Mouse (Mus musculus) forebrain, embryonic 10.5 days (tissue): Measurements from ENCODE around the gene Bag3. TPM values are rescaled to one million over a fixed set of nuclear protein-coding genes. Genes with fewer than 3 reads are reported as not detected.

Experiments
- DNase-seq: peaks from one replicate; pipeline ENCODE4 v3.0.0-alpha.2; 2017; ENCODE audit warnings: low spot score; ENCODE audit errors: extremely low spot score
- H3K27ac ChIP-seq: fragments of 300-500 bp; sonication (generic); 2 replicates; pipeline ENCODE4 v1.5.1; 2016; ENCODE audit warnings: mild to moderate bottlenecking
- H3K27me3 ChIP-seq: fragments of 300-500 bp; sonication (generic); 2 replicates; pipeline ENCODE4 v1.6.1; 2016; ENCODE audit warnings: mild to moderate bottlenecking; ENCODE audit not compliant: poor library complexity, severe bottlenecking
- H3K36me3 ChIP-seq: fragments of 300-500 bp; sonication (generic); replicated peaks from 2 replicates; pipeline ENCODE4 v1.6.1; 2016; ENCODE audit warnings: mild to moderate bottlenecking, moderate library complexity
- H3K4me1 ChIP-seq: fragments of 300-500 bp; sonication (generic); 2 replicates; pipeline ENCODE4 v1.6.1; 2016
- H3K4me3 ChIP-seq: fragments of 300-500 bp; sonication (generic); 2 replicates; pipeline ENCODE4 v1.5.1; 2016; ENCODE audit warnings: mild to moderate bottlenecking, moderate library complexity
- H3K9me3 ChIP-seq: fragments of 300-500 bp; sonication (generic); 2 replicates; pipeline ENCODE4 v1.6.1; 2016; ENCODE audit warnings: mild to moderate bottlenecking, moderate library complexity
- WGBS: fragments of 180-500 bp; shearing (Covaris S2); methylation state at CpG from one replicate; pipeline ENCODE4 v1.1.7; 2016; 5-methylcytosine and 5-hydroxymethylcytosine counted together
- polyA plus RNA-seq: library from polyadenylated mRNA; unstranded; fragments of >200 nt; fragmentation: Nextera tagmentation; extraction: Ambion mirVana; gene quantifications from 2 replicates; pipeline ENCODE4 v1.2.1, GENCODE M21; 2016

The Bag3 gene
- polyA plus RNA-seq = 6.2 and 8.1 TPM in 2 replicates

GRCm38 (mm10) chr7:128523349-128523961 is at the start of gene Bag3:
Bag3 (plus strand) TSS chr7:128523616.
- WGBS = under 1% methylated on average over 46 of the region's 46 CpGs
- H3K4me1 ChIP-seq = peaks cover 32% of the 10 kb centered on the region
- H3K36me3 ChIP-seq = no peaks in the 10 kb centered on the region
- peak within 1 kb of the TSS; percentile 87 for H3K27ac ChIP-seq
- H3K4me3 ChIP-seq = peak within 1 kb of the TSS; percentile 69
- DNase-seq = peak; percentile 89
- peaks cover 37% of the 10 kb centered on the region for H3K27me3 ChIP-seq
- H3K9me3 ChIP-seq = no peaks in the 10 kb centered on the region

GRCm38 (mm10) chr7:128474322-128474721 is 49.1 kb upstream of the Bag3 start:
- H3K9me3 ChIP-seq = peaks cover 5% of the 10 kb centered on the region; the same call in 1 of the 2 replicates
- H3K36me3 ChIP-seq = no peaks in the 10 kb centered on the region
- DNase-seq = peak; percentile 66
- no peaks in the 10 kb centered on the region for H3K27me3 ChIP-seq
- no peak overlapping the region for H3K27ac ChIP-seq
- WGBS = 29% methylated on average over 10 of the region's 10 CpGs
- H3K4me1 ChIP-seq = no peaks in the 10 kb centered on the region
- peak overlapping the region; percentile 29 for H3K4me3 ChIP-seq

GRCm38 (mm10) chr7:128488986-128489385 is 34.4 kb upstream of the Bag3 start:
- Histone ChIP-seq H3K27ac (no peak overlapping the region), H3K36me3 (no peaks in the 10 kb centered on the region), H3K4me3 (no peak overlapping the region), H3K27me3 (no peaks in the 10 kb centered on the region), H3K4me1 (no peaks in the 10 kb centered on the region), H3K9me3 (peaks cover 34% of the 10 kb centered on the region)
- DNase-seq = no peak
- 95% methylated on average over 3 of the region's 3 CpGs for WGBS

- H3K36me3 ChIP-seq = no peaks in the 10 kb centered on the region
- H3K4me3 ChIP-seq = no peak overlapping the region
- no peak overlapping the region for H3K27ac ChIP-seq
- WGBS = 91% methylated on average over 5 of the region's 5 CpGs
- H3K9me3 ChIP-seq = no peaks in the 10 kb centered on the region
- H3K27me3 ChIP-seq = no peaks in the 10 kb centered on the region
- no peak for DNase-seq
- H3K4me1 ChIP-seq = no peaks in the 10 kb centered on the region
Observed at GRCm38 (mm10) chr7:128494546-128494945, 28.9 kb upstream of the Bag3 start.

- no peaks in the 10 kb centered on the region for H3K27me3 ChIP-seq
- WGBS = 91% methylated on average over 6 of the region's 6 CpGs
- no peaks in the 10 kb centered on the region for H3K9me3 ChIP-seq
- H3K4me3 ChIP-seq = no peak overlapping the region
- no peak for DNase-seq
- no peaks in the 10 kb centered on the region for H3K4me1 ChIP-seq
- no peaks in the 10 kb centered on the region for H3K36me3 ChIP-seq
- no peak overlapping the region for H3K27ac ChIP-seq
Observed at GRCm38 (mm10) chr7:128499801-128500200, 23.6 kb upstream of the Bag3 start.

- Histone ChIP-seq H3K9me3 (no peaks in the 10 kb centered on the region), H3K27ac (no peak overlapping the region), H3K4me3 (no peak overlapping the region), H3K27me3 (no peaks in the 10 kb centered on the region), H3K4me1 (peaks cover 12% of the 10 kb centered on the region), H3K36me3 (no peaks in the 10 kb centered on the region)
- WGBS = 91% methylated on average over 6 of the region's 6 CpGs
- no peak for DNase-seq
Observed at GRCm38 (mm10) chr7:128504091-128504490, 19.3 kb upstream of the Bag3 start.

- Histone ChIP-seq H3K4me1 (peaks cover 30% of the 10 kb centered on the region), H3K27me3 (peaks cover 4% of the 10 kb centered on the region; the same call in 1 of the 2 replicates), H3K27ac (no peak overlapping the region), H3K9me3 (no peaks in the 10 kb centered on the region), H3K4me3 (no peak overlapping the region), H3K36me3 (no peaks in the 10 kb centered on the region)
- DNase-seq = no peak
- WGBS = 90% methylated on average over 5 of the region's 5 CpGs
Observed at GRCm38 (mm10) chr7:128511936-128512335, 11.5 kb upstream of the Bag3 start.

GRCm38 (mm10) chr7:128513512-128513911 is 9.9 kb upstream of the Bag3 start:
- no peak for DNase-seq
- H3K9me3 ChIP-seq = no peaks in the 10 kb centered on the region
- 43% methylated on average over 7 of the region's 7 CpGs for WGBS
- peaks cover 19% of the 10 kb centered on the region for H3K4me1 ChIP-seq
- H3K27ac ChIP-seq = peak overlapping the region; percentile 71
- peak overlapping the region; percentile 3; the same call in 1 of the 2 replicates for H3K4me3 ChIP-seq
- H3K27me3 ChIP-seq = peaks cover 4% of the 10 kb centered on the region; the same call in 1 of the 2 replicates
- H3K36me3 ChIP-seq = no peaks in the 10 kb centered on the region

GRCm38 (mm10) chr7:128514341-128514740 is 9.1 kb upstream of the Bag3 start:
- WGBS = 47% methylated on average over 4 of the region's 4 CpGs
- H3K27ac ChIP-seq = no peak overlapping the region
- no peaks in the 10 kb centered on the region for H3K9me3 ChIP-seq
- peaks cover 4% of the 10 kb centered on the region; the same call in 1 of the 2 replicates for H3K27me3 ChIP-seq
- no peak overlapping the region for H3K4me3 ChIP-seq
- no peaks in the 10 kb centered on the region for H3K36me3 ChIP-seq
- no peak for DNase-seq
- H3K4me1 ChIP-seq = peaks cover 18% of the 10 kb centered on the region

- H3K4me3 ChIP-seq = no peak overlapping the region
- WGBS = 81% methylated on average over 4 of the region's 4 CpGs
- DNase-seq = no peak
- H3K27me3 ChIP-seq = peaks cover 5% of the 10 kb centered on the region
- H3K27ac ChIP-seq = no peak overlapping the region
- H3K9me3 ChIP-seq = no peaks in the 10 kb centered on the region
- no peaks in the 10 kb centered on the region for H3K36me3 ChIP-seq
- peaks cover 21% of the 10 kb centered on the region for H3K4me1 ChIP-seq
Observed at GRCm38 (mm10) chr7:128516346-128516745, 7.1 kb upstream of the Bag3 start.

- DNase-seq = no peak
- Histone ChIP-seq H3K36me3 (no peaks in the 10 kb centered on the region), H3K9me3 (no peaks in the 10 kb centered on the region), H3K4me1 (peaks cover 21% of the 10 kb centered on the region), H3K27ac (no peak overlapping the region), H3K4me3 (no peak overlapping the region), H3K27me3 (peaks cover 32% of the 10 kb centered on the region)
- 78% methylated on average over 16 of the region's 16 CpGs for WGBS
Observed at GRCm38 (mm10) chr7:128519316-128520050, 3.9 kb upstream of the Bag3 start.

GRCm38 (mm10) chr7:128523962-128524581 is 656 bp downstream of the Bag3 start:
- WGBS = 1% methylated on average over 51 of the region's 51 CpGs
- peak overlapping the region; percentile 69 for H3K4me3 ChIP-seq
- DNase-seq = peak; percentile 60
- H3K9me3 ChIP-seq = no peaks in the 10 kb centered on the region
- H3K36me3 ChIP-seq = no peaks in the 10 kb centered on the region
- peaks cover 38% of the 10 kb centered on the region for H3K27me3 ChIP-seq
- peak overlapping the region; percentile 87 for H3K27ac ChIP-seq
- peaks cover 38% of the 10 kb centered on the region for H3K4me1 ChIP-seq

GRCm38 (mm10) chr7:128524641-128525040 is 1.2 kb downstream of the Bag3 start:
- H3K9me3 ChIP-seq = no peaks in the 10 kb centered on the region
- no peaks in the 10 kb centered on the region for H3K36me3 ChIP-seq
- H3K27ac ChIP-seq = no peak overlapping the region
- H3K27me3 ChIP-seq = peaks cover 42% of the 10 kb centered on the region
- no peak for DNase-seq
- 83% methylated on average over 3 of the region's 3 CpGs for WGBS
- peak overlapping the region; percentile 69 for H3K4me3 ChIP-seq
- H3K4me1 ChIP-seq = peaks cover 41% of the 10 kb centered on the region
